Mouse (Mus musculus) forebrain, embryonic 13.5 days (tissue): ENCODE measurements around the gene Tbc1d4. TPM values are rescaled to one million over a fixed set of nuclear protein-coding genes. Genes with fewer than 3 reads are reported as not detected.

ENCODE experiments used
- ATAC-seq: fragments of 200-750 bp; cut with Nextera tagmentation; 2 replicates; pipeline ENCODE4 v1.8.0; 2017
- H3K27ac ChIP-seq: fragments of 300-500 bp; sonication (generic); 2 replicates; pipeline ENCODE4 v1.5.1; 2015; ENCODE audit warnings: inconsistent platforms, mild to moderate bottlenecking, moderate library complexity
- H3K27me3 ChIP-seq: fragments of 300-500 bp; sonication (generic); 2 replicates; pipeline ENCODE4 v1.6.1; 2015; ENCODE audit warnings: mild to moderate bottlenecking, inconsistent platforms
- H3K36me3 ChIP-seq: fragments of 300-500 bp; sonication (generic); 2 replicates; pipeline ENCODE4 v1.6.1; 2015; ENCODE audit warnings: mild to moderate bottlenecking, inconsistent platforms; ENCODE audit not compliant: poor library complexity, severe bottlenecking
- H3K4me1 ChIP-seq: fragments of 300-500 bp; sonication (generic); 2 replicates; pipeline ENCODE4 v1.6.1; 2015; ENCODE audit warnings: inconsistent platforms
- H3K4me2 ChIP-seq: fragments of 300-500 bp; sonication (generic); 2 replicates; pipeline ENCODE4 v1.6.1; 2015; ENCODE audit warnings: inconsistent platforms, mild to moderate bottlenecking, moderate library complexity
- H3K4me3 ChIP-seq: fragments of 300-500 bp; sonication (generic); 2 replicates; pipeline ENCODE4 v1.5.1; 2015; ENCODE audit warnings: mild to moderate bottlenecking, inconsistent platforms
- H3K9ac ChIP-seq: fragments of 300-500 bp; sonication (generic); 2 replicates; pipeline ENCODE4 v1.6.1; 2015; ENCODE audit warnings: mild to moderate bottlenecking, inconsistent platforms
- H3K9me3 ChIP-seq: fragments of 300-500 bp; sonication (generic); replicated peaks from 2 replicates; pipeline ENCODE4 v1.6.1; 2016; ENCODE audit warnings: inconsistent platforms
- WGBS: fragments of 180-500 bp; shearing (Covaris S2); methylation state at CpG from one replicate; pipeline ENCODE4 v1.1.7; 2015; 5-methylcytosine and 5-hydroxymethylcytosine counted together
- polyA plus RNA-seq: library from polyadenylated mRNA; unstranded; fragments of >200 nt; fragmentation: Nextera tagmentation; extraction: Ambion mirVana; gene quantifications from 2 replicates; pipeline ENCODE4 v1.2.1, GENCODE M21; 2015

The Tbc1d4 gene
- polyA plus RNA-seq: 5.6 and 7.3 TPM in 2 replicates

DNA sequence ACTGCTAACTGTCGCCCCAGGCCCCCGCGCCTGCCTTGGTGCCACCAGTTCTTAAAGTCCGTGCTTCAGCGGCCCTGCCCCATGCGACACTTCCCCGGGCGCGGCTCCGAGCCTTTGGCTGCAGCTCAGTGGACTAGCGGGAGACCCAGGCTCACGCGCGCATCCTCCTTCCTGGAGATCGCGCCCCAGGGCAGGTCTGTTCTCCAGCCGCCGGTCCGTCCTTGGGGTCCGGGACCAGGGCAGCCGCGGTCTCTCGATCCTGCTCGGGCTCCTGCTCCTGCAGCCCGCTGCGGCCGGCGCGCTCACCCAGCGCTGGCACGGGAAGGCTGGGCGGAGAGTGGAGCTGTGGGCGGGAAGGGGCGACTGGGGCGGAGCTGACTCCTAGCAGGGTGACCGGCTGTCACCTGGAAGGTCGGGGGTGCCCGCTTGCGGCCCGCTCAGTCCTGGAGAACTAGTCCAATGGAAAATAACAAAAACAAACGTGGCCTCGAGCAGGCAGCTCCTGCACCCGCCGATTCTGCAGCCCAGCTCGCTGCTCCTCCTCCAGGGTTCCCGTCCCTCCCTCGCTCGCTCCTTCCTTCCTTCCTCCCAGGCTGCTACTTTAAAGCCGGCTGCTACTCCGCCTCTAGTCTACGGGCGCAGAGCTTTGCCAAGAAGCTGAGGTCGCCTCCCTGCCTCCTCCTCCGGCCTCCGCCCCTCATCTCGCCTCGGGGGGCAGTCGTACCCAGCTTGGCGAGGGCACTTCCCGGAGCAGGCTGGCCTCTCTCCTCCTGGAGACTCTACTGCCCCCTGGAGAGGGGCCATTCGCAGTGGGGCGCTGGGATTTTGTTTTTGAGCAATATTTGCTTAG, at the start of gene Tbc1d4:
Gene Tbc1d4, minus strand, starts transcription at position 673 of the 850 bp plus-strand sequence.
- peak; percentile 87 for ATAC-seq

DNA sequence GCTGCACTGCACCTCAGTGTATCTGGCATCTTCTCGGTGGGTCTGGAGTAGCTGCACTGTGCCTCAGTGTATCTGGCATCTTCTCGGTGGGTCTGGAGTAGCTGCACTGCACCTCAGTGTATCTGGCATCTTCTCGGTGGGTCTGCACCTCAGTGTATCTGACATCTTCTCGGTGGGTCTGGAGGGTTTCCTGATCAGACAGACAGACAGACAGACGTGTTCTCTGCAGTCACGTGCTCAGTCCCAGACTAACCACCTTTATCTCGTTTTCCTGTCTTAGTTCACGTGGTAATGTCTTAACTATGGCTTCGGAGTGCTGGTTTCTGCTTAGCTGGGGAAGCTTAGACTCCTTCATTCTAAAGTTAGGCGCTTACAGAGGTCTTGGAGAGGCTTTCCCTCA, 47.3 kb upstream of the Tbc1d4 start:
- no peak for ATAC-seq
- H3K27me3 ChIP-seq: no peaks in the 10 kb centered on the region
- 91% methylated on average over 10 of the region's 10 CpGs for WGBS

More for the DNA sequence above, at the start of gene Tbc1d4:
- WGBS: under 1% methylated on average over 61 of the region's 62 CpGs
- peak within 1 kb of the TSS; percentile 77 for H3K9ac ChIP-seq
- no peaks in the 10 kb centered on the region for H3K27me3 ChIP-seq
- peak within 1 kb of the TSS; percentile 83 for H3K4me3 ChIP-seq
- peaks cover 9% of the 10 kb centered on the region for H3K4me1 ChIP-seq
- peak within 1 kb of the TSS; percentile 89 for H3K4me2 ChIP-seq
- peak within 1 kb of the TSS; percentile 21; the same call in 1 of the 2 replicates for H3K27ac ChIP-seq
- H3K9me3 ChIP-seq: no peaks in the 10 kb centered on the region
- no peaks in the 10 kb centered on the region for H3K36me3 ChIP-seq

DNA sequence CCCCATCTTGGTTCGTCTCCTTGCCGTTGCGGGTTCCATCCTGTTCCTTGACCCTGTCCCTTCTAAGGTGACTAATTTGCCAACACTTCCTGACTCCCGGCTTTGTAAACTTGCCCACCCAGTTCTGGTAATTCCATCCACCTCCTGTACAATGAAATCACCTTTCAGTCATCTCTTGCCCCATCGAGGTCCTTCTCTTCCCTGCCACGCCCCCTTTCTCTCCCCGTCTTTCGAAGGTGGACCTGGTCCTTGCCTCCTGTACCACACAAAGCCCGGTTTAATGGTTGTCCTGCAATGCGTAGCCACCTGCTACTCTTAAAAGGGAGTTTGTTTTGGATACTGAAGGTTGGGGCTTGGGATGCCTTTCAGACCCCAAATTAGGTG, 45.5 kb upstream of the Tbc1d4 start:
- Histone ChIP-seq H3K27me3 (no peaks in the 10 kb centered on the region), H3K9ac (peak overlapping the region; percentile 89), H3K36me3 (0 out of 2 replicates have a peak, but pooled peaks cover 6% of the 10 kb centered on the region), H3K9me3 (no peaks in the 10 kb centered on the region), H3K4me1 (peaks cover 11% of the 10 kb centered on the region), H3K27ac (no peak overlapping the region), H3K4me2 (peak overlapping the region; percentile 80), H3K4me3 (peak overlapping the region; percentile 87)
- under 1% methylated on average over 10 of the region's 10 CpGs for WGBS
- ATAC-seq: no peak

More for the DNA sequence above, 47.3 kb upstream of the Tbc1d4 start:
- Histone ChIP-seq H3K9ac (no peak overlapping the region), H3K27ac (no peak overlapping the region), H3K36me3 (peaks cover 13% of the 10 kb centered on the region), H3K4me2 (no peak overlapping the region), H3K4me3 (no peak overlapping the region), H3K4me1 (peaks cover 11% of the 10 kb centered on the region), H3K9me3 (no peaks in the 10 kb centered on the region)

DNA sequence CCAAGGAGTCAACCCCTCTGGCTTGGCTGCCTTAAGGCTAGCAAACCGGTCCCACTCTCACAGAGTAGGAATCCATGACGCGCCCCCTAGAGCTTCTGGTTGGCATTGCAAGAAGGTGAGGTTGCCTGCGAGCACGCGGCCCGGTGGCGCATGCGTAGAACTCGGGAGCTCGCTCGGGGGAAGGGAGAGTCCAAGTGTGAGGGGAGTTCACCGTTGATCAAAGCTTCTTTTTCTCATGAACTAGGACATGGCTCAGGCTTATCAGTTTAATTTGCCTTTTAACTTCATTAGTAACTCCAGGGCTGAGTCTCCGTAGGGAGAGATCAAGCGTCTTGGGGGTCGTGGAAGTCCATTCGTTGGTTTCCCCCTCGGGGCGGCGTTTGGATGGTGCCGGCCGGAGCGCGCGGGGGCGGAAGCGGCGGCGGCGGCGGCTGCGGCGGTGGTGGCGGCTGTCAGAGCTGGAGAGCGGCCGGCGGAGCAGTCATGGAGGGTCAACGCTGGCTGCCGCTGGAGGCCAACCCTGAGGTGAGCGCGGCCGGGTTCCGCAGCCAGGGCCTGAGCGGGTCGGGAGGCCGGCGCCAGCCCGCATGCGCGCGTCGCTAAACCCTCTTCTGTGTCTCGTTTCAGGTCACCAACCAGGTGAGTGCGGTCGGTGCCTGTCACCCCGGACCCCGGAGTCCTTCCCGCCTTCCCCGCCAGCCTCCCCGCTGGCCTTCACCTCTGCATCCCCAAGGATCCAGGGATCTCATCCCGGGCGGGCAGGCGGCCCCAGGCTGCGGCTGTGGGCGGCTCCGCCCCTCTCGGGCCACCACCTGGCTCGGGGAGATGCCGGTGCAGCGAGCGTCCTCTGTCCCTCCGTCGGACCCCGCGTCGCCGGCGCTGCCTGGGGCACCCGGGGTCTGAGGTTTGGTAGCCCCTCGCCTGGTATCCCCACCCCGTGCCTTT, 44.9 kb upstream of the Tbc1d4 start, which contains the start of gene Uchl3:
Gene Uchl3, plus strand, starts transcription at position 387 of the 945 bp plus-strand sequence.
- ATAC-seq: peak; percentile 92
- under 1% methylated on average over 54 of the region's 81 CpGs for WGBS
- Histone ChIP-seq H3K36me3 (no peaks in the 10 kb centered on the region), H3K27me3 (no peaks in the 10 kb centered on the region), H3K4me1 (peaks cover 11% of the 10 kb centered on the region), H3K4me2 (peak within 1 kb of the TSS; percentile 80), H3K9ac (peak within 1 kb of the TSS; percentile 89), H3K27ac (peak within 1 kb of the TSS; percentile 54), H3K9me3 (no peaks in the 10 kb centered on the region), H3K4me3 (peak within 1 kb of the TSS; percentile 87)

DNA sequence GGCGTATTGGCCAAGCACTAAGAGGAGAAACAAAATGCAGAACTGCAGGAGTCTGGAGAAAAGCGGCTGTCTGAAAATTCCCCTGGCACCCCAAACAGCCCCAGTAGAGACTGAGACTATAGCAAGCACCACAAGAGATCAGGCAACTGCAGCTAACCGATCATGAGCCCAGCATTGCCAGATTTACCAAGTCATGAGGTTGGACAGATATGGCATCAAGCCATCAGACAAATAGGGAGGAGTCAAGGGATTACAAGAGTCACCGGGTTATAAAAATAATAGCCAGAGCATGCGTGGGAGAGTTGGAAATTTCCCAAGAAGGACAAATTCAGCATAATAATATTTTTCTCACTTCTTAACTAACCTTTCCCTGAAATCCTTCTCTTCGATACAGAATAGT, 43.6 kb upstream of the Tbc1d4 start:
- H3K27me3 ChIP-seq: no peaks in the 10 kb centered on the region
- no peak for ATAC-seq
- WGBS: 96% methylated on average over 6 of the region's 6 CpGs

DNA sequence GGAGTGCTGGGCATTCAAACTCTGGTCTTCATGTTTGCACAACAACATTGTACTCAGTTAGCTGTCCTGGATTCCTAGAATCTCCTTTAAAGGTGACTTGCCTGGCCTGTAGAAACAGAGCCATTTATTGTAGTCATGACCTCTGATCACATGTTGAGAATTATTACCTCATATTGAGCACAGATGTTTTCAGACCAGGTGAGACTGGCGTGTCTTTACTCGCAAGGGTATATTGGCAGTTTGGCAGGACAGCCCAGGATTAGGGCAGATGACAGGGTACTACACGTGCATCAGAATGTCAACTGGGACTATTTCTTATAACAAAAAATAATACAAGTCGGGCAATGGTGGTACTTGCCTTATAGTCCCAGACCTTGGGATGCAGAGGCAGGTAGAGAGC, 41.6 kb upstream of the Tbc1d4 start:
- H3K4me1 ChIP-seq: peaks cover 11% of the 10 kb centered on the region
- no peaks in the 10 kb centered on the region for H3K36me3 ChIP-seq
- no peak overlapping the region for H3K4me3 ChIP-seq
- no peak for ATAC-seq
- WGBS: 89% methylated on average over 4 of the region's 4 CpGs
- no peaks in the 10 kb centered on the region for H3K9me3 ChIP-seq
- H3K27me3 ChIP-seq: no peaks in the 10 kb centered on the region
- no peak overlapping the region for H3K4me2 ChIP-seq
- H3K9ac ChIP-seq: no peak overlapping the region
- no peak overlapping the region for H3K27ac ChIP-seq

More for the DNA sequence above, 43.6 kb upstream of the Tbc1d4 start:
- H3K4me3 ChIP-seq: no peak overlapping the region
- peaks cover 11% of the 10 kb centered on the region for H3K4me1 ChIP-seq
- H3K9me3 ChIP-seq: no peaks in the 10 kb centered on the region
- H3K27ac ChIP-seq: no peak overlapping the region
- no peaks in the 10 kb centered on the region for H3K36me3 ChIP-seq
- H3K4me2 ChIP-seq: no peak overlapping the region
- H3K9ac ChIP-seq: no peak overlapping the region

DNA sequence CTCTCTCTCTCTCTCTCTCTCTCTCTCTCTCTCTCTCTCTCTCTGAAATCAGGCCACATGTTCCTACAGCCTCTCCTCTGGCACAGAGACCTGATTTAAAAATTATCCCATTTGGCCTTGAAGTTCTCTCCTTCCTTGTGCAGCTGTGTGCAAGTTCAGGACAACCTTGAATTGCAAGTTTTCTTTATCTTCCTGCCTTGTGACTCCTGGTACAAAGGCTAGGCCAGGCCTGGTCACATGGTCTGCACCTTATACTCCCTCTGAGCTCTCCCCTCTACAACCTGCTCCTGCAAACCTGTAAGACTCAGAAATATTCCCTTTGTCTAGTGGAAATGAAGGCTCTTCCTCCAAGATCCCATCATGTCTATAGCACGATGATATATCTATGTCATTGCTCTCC, 36.0 kb upstream of the Tbc1d4 start:
- no peaks in the 10 kb centered on the region for H3K36me3 ChIP-seq
- no peak overlapping the region for H3K9ac ChIP-seq
- H3K27ac ChIP-seq: no peak overlapping the region
- no peak for ATAC-seq
- no peak overlapping the region for H3K4me2 ChIP-seq
- 73% methylated on average over 1 of the region's 1 CpGs for WGBS
- no peaks in the 10 kb centered on the region for H3K4me1 ChIP-seq
- no peak overlapping the region for H3K4me3 ChIP-seq
- no peaks in the 10 kb centered on the region for H3K27me3 ChIP-seq
- H3K9me3 ChIP-seq: no peaks in the 10 kb centered on the region

DNA sequence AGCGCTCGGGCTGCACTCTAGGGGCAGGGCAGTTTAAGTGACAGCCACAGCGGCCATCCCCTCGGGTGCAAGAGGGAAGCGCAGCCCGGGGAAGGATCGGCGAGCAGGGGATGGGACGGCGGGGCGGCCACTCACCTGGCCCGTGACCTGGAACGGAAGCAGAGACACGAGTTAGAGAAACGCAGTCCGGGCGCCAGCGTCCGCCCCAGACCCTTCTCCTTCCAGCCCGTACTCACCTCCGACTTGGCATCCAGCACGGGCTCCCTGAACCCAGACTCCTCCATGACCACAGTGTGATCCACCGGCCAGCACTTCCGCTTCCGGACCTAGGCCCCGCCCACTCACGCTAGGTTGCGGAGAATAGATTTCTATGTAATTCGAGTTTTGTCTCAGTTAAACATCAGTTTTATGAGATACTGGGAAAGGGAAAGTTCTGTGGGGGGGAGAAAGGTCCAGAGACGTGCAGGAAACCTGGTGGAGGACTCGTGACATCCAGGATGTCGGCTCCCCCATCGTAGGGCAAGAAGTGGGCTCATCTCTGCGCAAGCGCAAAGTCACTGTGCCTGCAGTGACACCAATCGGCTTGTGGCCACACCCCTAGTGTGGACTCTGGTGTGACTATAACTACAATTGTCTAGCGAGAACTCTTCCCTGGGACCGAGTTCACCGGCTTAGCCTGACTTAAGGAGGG, 31.3 kb upstream of the Tbc1d4 start, which contains the start of gene Commd6:
Gene Commd6, minus strand, starts transcription at position 534 of the 691 bp plus-strand sequence.
- H3K4me3 ChIP-seq: peak within 1 kb of the TSS; percentile 75
- H3K4me2 ChIP-seq: peak within 1 kb of the TSS; percentile 79
- H3K27ac ChIP-seq: peak within 1 kb of the TSS; percentile 72
- no peaks in the 10 kb centered on the region for H3K9me3 ChIP-seq
- no peaks in the 10 kb centered on the region for H3K27me3 ChIP-seq
- WGBS: under 1% methylated on average over 39 of the region's 39 CpGs
- ATAC-seq: peak; percentile 98
- H3K36me3 ChIP-seq: peaks cover 5% of the 10 kb centered on the region
- peak within 1 kb of the TSS; percentile 84 for H3K9ac ChIP-seq
- peaks cover 9% of the 10 kb centered on the region for H3K4me1 ChIP-seq

DNA sequence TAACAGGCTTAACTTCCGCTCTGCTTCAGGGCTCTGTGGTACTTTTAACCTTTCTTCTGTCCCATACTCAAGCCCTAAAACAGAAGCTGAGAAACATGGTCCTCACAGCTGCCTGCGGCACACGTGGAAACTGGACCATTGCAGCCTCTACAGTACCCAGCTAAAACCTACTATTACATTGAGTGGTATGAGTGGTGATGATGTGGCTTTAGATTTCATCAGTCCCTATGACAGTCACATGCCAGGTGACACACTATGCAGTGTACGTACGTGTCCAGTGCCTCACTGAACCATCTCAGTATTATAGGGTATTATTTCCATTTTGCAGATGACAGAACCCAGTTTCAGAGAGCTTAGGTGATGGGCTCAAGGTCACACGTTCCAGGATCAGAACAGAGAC, 28.4 kb upstream of the Tbc1d4 start:
- ATAC-seq: no peak
- Histone ChIP-seq H3K4me3 (no peak overlapping the region), H3K27ac (no peak overlapping the region), H3K4me2 (no peak overlapping the region), H3K36me3 (peaks cover 29% of the 10 kb centered on the region), H3K4me1 (peaks cover 9% of the 10 kb centered on the region), H3K9ac (no peak overlapping the region), H3K27me3 (no peaks in the 10 kb centered on the region), H3K9me3 (no peaks in the 10 kb centered on the region)
- WGBS: 92% methylated on average over 6 of the region's 6 CpGs

DNA sequence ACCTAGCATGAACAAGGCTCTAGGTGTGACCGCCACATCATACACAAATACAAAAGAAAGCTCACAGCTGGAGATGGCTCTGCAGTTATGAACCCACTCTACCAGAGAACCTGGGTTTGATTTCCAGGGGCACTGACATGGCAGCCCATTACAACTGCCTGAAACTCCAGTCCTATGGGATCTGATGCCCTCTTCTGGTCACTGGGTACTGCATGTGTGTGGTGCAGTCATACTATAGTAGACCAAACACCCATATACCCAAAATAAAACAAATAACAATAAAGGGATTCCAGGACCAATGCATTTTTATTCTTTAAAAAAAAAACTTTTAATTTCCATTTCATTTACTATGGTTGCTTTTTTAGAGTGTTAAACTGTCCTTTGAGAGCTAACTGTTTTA, 26.8 kb upstream of the Tbc1d4 start:
- Histone ChIP-seq H3K4me1 (peaks cover 9% of the 10 kb centered on the region), H3K27me3 (no peaks in the 10 kb centered on the region), H3K9me3 (no peaks in the 10 kb centered on the region), H3K27ac (no peak overlapping the region), H3K4me2 (no peak overlapping the region), H3K9ac (no peak overlapping the region), H3K36me3 (peaks cover 37% of the 10 kb centered on the region), H3K4me3 (no peak overlapping the region)
- WGBS: 100% methylated on average over 1 of the region's 1 CpGs
- no peak for ATAC-seq

DNA sequence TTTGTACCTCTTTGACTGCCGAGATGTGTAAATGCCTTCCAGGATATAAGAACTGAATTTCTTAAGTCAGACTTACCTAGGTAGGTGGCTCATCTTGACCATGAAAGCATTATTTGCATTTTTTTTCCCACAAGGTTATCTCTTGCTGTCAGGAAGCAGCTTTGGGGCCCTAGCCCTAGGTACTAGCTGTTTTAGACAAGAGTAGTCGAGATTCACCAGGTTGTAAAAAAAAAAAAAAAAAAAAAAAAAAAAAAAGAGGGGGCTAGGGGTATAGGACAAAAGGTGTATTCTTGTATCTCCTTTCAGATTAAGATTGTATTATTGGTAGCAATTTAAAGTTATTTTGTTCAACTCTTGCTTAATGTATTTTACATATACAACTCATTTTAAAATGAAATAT, 21.6 kb upstream of the Tbc1d4 start:
- ATAC-seq: no peak
- Histone ChIP-seq H3K9ac (no peak overlapping the region), H3K4me1 (no peaks in the 10 kb centered on the region), H3K27me3 (no peaks in the 10 kb centered on the region), H3K4me2 (no peak overlapping the region), H3K27ac (no peak overlapping the region), H3K4me3 (no peak overlapping the region), H3K36me3 (peaks cover 35% of the 10 kb centered on the region), H3K9me3 (no peaks in the 10 kb centered on the region)
- 79% methylated on average over 2 of the region's 2 CpGs for WGBS
